Mouse (Mus musculus) Muller cell, postnatal 12 days (primary cell): ENCODE measurements at regions not wholly inside any gene's neighbourhood (a gene's known extent, or its start where the extent isn't known, plus 50 kb on each side); places are given as distances from the start of the nearest gene placed in this dataset.
A peak's percentile ranks its signal among the peaks of the same experiment; 100 is the strongest.
"Not testable (repeated sequence)": the region's sequence is repeated elsewhere in the genome, so short reads cannot be mapped to it uniquely, and the experiment has no call there.

Source experiments
- DNase-seq: peaks from one replicate; pipeline ENCODE4 v3.0.0-alpha.2; 2015; ENCODE audit errors: inconsistent ontology term

- not testable (repeated sequence) for DNase-seq
These were observed 256.5 kb upstream of the Olfr161 start for GRCm38 (mm10) chr16:3334355-3334754.

- not testable (repeated sequence) for DNase-seq
These were observed 247.5 kb upstream of the Olfr161 start for GRCm38 (mm10) chr16:3343372-3343771.

GRCm38 (mm10) chr16:3344725-3345380 is 246.0 kb upstream of the Olfr161 start:
- DNase-seq: not testable (repeated sequence)

DNA sequence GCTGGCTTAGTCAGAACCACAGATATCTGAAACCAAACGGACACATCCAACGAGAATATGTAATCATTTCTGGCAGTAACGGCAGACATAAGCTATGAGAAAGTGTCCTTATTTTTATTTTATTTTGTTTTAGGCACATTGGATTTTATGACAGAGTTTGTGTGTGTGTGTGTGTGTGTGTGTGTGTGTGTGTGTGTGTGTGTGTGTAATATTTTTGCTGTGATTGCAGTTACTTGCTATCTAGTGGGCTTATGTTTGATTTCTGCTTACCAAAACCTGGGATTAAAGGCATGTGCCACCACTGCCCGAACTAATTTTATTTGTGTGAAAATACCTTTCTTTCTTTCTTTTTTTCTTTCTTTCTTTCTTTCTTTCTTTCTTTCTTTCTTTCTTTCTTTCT is 241.5 kb upstream of the Olfr161 start:
- DNase-seq: not testable (repeated sequence)

GRCm38 (mm10) chr16:3349850-3350547 is 240.8 kb upstream of the Olfr161 start:
- peak; percentile 6 for DNase-seq

- DNase-seq: peak; percentile 6
These were observed 240.0 kb upstream of the Olfr161 start for GRCm38 (mm10) chr16:3350668-3351507.

DNA sequence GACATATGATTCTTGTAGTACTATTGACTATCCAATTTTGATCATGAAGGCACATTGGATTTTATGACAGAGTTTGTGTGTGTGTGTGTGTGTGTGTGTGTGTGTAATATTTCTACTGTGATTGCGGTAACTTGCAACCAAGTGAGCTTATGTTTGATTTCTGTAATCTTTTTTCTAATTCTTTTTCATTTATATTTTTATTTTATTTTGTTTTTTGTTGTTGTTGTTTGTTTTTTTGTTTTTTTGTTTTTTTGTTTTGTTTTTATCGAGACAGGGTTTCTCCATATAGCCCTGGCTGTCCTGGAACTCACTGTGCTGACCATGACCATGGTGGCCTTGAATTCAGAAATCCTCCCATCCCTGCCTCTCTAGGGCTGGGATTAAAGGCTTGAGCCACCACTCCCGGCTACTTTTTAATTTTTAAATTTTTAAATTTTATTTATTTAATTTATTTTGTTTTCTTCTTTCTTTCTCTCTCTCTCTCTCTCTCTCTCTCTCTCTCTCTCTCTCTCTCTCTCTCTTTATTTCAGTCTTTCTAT is 239.3 kb upstream of the Olfr161 start:
- not testable (repeated sequence) for DNase-seq
